Mouse (Mus musculus) left cerebral cortex, postnatal 10 days (tissue): ENCODE measurements around the gene Syvn1. TPM values are rescaled to one million over a fixed set of nuclear protein-coding genes. Genes with fewer than 3 reads are reported as not detected.

Source experiments
- DNase-seq, 2 experiments: peaks; one replicate each; pipeline ENCODE4 v3.0.0; 2021 to 2022; ENCODE audit warnings: low spot score in 2 of 2, mixed read lengths in 1 of 2; ENCODE audit errors: extremely low spot score in 1 of 2
- intact Hi-C: fragments of 180-260 bp; cut with DNase I; formaldehyde crosslinking; loops from one replicate; pipeline ENCODE4 v1.15.1; 2025
- total RNA-seq, 2 experiments: library from RNA; stranded (reverse); gene quantifications; 2 replicates each; pipeline ENCODE4 v1.2.3; 2021

Syvn1 gene
- total RNA-seq, 2 experiments from 2014 or later = 39.3 to 40.2 TPM

- intact Hi-C loops = no loop called here
- DNase-seq = peak in 1 of 2 experiments; percentile 63
Measured at GRCm38 (mm10) chr19:6061641-6062302, 15.4 kb downstream of the Syvn1 start.

- intact Hi-C loops = no loop called here
- DNase-seq = no peak
Measured at GRCm38 (mm10) chr19:6062418-6062817, 16.0 kb downstream of the Syvn1 start.

GRCm38 (mm10) chr19:6063081-6063480 is 16.7 kb downstream of the Syvn1 start:
- DNase-seq = no peak
- intact Hi-C loops = no loop called here

- peak in 1 of 2 experiments; percentile 50 for DNase-seq
- intact Hi-C loops = no loop called here
Measured at GRCm38 (mm10) chr19:6066571-6066970, 20.2 kb downstream of the Syvn1 start.

GRCm38 (mm10) chr19:6067011-6067723 is 20.8 kb downstream of the Syvn1 start:
- peak; percentile 72 to 90 for DNase-seq
- intact Hi-C loops = no loop called here

- intact Hi-C loops = no loop called here
- peak; percentile 91 to 94 for DNase-seq
Measured at GRCm38 (mm10) chr19:6067724-6068415, 21.5 kb downstream of the Syvn1 start, which contains the start of gene Tm7sf2. Gene Tm7sf2 (minus strand): TSS chr19:6068373.

GRCm38 (mm10) chr19:6068951-6069350 is 22.6 kb downstream of the Syvn1 start:
- intact Hi-C loops = no loop called here
- no peak for DNase-seq

GRCm38 (mm10) chr19:6069851-6070250 is 23.5 kb downstream of the Syvn1 start:
- DNase-seq = no peak
- intact Hi-C loops = no loop called here

- intact Hi-C loops = no loop called here
- no peak for DNase-seq
Measured at GRCm38 (mm10) chr19:6070571-6071250, 24.3 kb downstream of the Syvn1 start.

- no peak for DNase-seq
Measured at GRCm38 (mm10) chr19:6071261-6071660, 24.9 kb downstream of the Syvn1 start.

GRCm38 (mm10) chr19:6073889-6074288 is 27.5 kb downstream of the Syvn1 start:
- intact Hi-C loops = no loop called here
- DNase-seq = no peak

More at GRCm38 (mm10) chr19:6071261-6071660, 24.9 kb downstream of the Syvn1 start:
- intact Hi-C loops = no loop called here

GRCm38 (mm10) chr19:6076564-6077393 is 30.4 kb downstream of the Syvn1 start, which contains the start of gene Vps51:
Gene Vps51 (minus strand): TSS chr19:6077231.
- DNase-seq = peak; percentile 86 to 89
- intact Hi-C loops = loop anchor here (5.0 kb wide), 1 partner anchor 41 kb away; the partner anchor contains the start of gene Sac3d1

GRCm38 (mm10) chr19:6079983-6080480 is 33.7 kb downstream of the Syvn1 start, which contains the start of gene Tmem262:
Gene Tmem262 (plus strand): TSS chr19:6080033.
- intact Hi-C loops = loop anchor here (5.0 kb wide), 1 partner anchor 37 kb away; the partner anchor contains the start of gene Sac3d1
- no peak for DNase-seq

GRCm38 (mm10) chr19:6082156-6082555 is 35.8 kb downstream of the Syvn1 start, which contains the start of gene Gm28374:
Gene Gm28374 (minus strand): TSS chr19:6082256.
- DNase-seq = no peak
- intact Hi-C loops = no loop called here

- peak; percentile 97 for DNase-seq
- intact Hi-C loops = no loop called here
Measured at GRCm38 (mm10) chr19:6084478-6085248, 38.3 kb downstream of the Syvn1 start, which contains the start of the genes Zfpl1 and Cdca5. Gene Zfpl1 (minus strand): TSS chr19:6084956. Gene Cdca5 (plus strand): TSS chr19:6084983.

GRCm38 (mm10) chr19:6085417-6085879 is 39.1 kb downstream of the Syvn1 start:
- intact Hi-C loops = no loop called here
- DNase-seq = peak in 1 of 2 experiments; percentile 69

GRCm38 (mm10) chr19:6088841-6089240 is 42.5 kb downstream of the Syvn1 start:
- no peak for DNase-seq
- intact Hi-C loops = no loop called here
